Mouse (Mus musculus) midbrain, embryonic 16.5 days (tissue): ENCODE results near the gene 9430097D07Rik. TPM values are rescaled to one million over a fixed set of nuclear protein-coding genes. Genes with fewer than 3 reads are reported as not detected.

Experiments used
- ATAC-seq: fragments of 200-750 bp; cut with Nextera tagmentation; 2 replicates; pipeline ENCODE4 v1.8.0; 2017; ENCODE audit warnings: moderate TSS enrichment
- H3K27ac ChIP-seq: fragments of 300-500 bp; sonication (generic); 2 replicates; pipeline ENCODE4 v1.5.1; 2014; ENCODE audit warnings: mild to moderate bottlenecking, low read length, mixed read lengths
- H3K27me3 ChIP-seq: fragments of 300-500 bp; sonication (generic); 2 replicates; pipeline ENCODE4 v1.6.1; 2014; ENCODE audit warnings: low read depth, low read length, mixed read lengths; ENCODE audit not compliant: control insufficient read depth, insufficient read depth
- H3K36me3 ChIP-seq: fragments of 300-500 bp; sonication (generic); 2 replicates; pipeline ENCODE4 v1.6.1; 2014; ENCODE audit warnings: mild to moderate bottlenecking, low read length, moderate library complexity, mixed read lengths; ENCODE audit not compliant: control insufficient read depth, insufficient read depth
- H3K4me1 ChIP-seq: fragments of 300-500 bp; sonication (generic); 2 replicates; pipeline ENCODE4 v1.6.1; 2014; ENCODE audit warnings: mild to moderate bottlenecking, low read length, mixed read lengths; ENCODE audit not compliant: control insufficient read depth, insufficient read depth
- H3K4me2 ChIP-seq: fragments of 300-500 bp; sonication (generic); 2 replicates; pipeline ENCODE4 v1.6.1; 2014; ENCODE audit warnings: mild to moderate bottlenecking, low read length, mixed read lengths
- H3K4me3 ChIP-seq: fragments of 300-500 bp; sonication (generic); 2 replicates; pipeline ENCODE4 v1.5.1; 2014; ENCODE audit warnings: low read depth, mild to moderate bottlenecking, low read length, moderate library complexity, mixed read lengths
- H3K9ac ChIP-seq: fragments of 300-500 bp; sonication (generic); 2 replicates; pipeline ENCODE4 v1.6.1; 2014; ENCODE audit warnings: low read depth, low read length, mixed read lengths
- H3K9me3 ChIP-seq: fragments of 300-500 bp; sonication (generic); replicated peaks from 2 replicates; pipeline ENCODE4 v1.6.1; 2014; ENCODE audit warnings: mild to moderate bottlenecking, low read length, mixed read lengths; ENCODE audit not compliant: control insufficient read depth, poor library complexity, severe bottlenecking
- WGBS: fragments of 180-500 bp; shearing (Covaris S2); extraction: QIAGEN DNeasy Blood & Tissue Kit; methylation state at CpG from one replicate; pipeline ENCODE4 v1.1.7; 2014; 5-methylcytosine and 5-hydroxymethylcytosine counted together
- polyA plus RNA-seq: library from polyadenylated mRNA; unstranded; fragments of >200 nt; fragmentation: Nextera tagmentation; extraction: Ambion mirVana; gene quantifications from 2 replicates; pipeline ENCODE4 v1.2.1, GENCODE M21; 2015

9430097D07Rik gene
- polyA plus RNA-seq, 1 experiment from 2014 or later = 1.1 TPM

DNA sequence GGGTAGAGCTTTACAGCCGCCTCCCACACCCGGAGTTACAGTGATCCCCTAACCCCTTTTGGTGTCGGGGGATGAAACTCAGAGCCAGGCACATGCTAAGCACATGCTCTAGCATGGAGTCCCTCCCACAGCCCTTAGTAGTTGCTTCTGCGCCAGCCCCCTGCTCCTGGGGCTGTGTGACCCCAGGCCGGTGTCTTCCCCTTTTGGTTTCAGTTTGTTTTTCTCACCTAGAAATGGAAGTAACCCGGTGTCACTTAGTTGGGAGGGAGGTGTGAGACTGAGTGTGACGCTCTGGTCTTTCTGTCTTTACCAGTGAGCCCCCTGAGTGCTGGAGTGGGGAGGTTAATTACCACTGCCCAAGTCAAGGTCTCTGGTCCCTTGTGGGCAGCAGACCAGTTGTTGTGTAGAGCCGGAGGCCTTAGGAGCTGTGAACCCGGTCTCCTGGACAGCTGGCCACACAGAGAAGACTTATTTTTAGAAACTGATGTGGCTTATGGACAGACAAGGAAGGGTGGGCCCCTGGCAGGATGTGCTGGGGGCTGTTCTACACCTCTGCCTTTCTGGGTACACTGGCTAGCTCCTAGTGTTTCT, 12.3 kb upstream of the 9430097D07Rik start:
- H3K27ac ChIP-seq = no peak overlapping the region
- no peaks in the 10 kb centered on the region for H3K9me3 ChIP-seq
- 50% methylated on average over 9 of the region's 9 CpGs for WGBS

DNA sequence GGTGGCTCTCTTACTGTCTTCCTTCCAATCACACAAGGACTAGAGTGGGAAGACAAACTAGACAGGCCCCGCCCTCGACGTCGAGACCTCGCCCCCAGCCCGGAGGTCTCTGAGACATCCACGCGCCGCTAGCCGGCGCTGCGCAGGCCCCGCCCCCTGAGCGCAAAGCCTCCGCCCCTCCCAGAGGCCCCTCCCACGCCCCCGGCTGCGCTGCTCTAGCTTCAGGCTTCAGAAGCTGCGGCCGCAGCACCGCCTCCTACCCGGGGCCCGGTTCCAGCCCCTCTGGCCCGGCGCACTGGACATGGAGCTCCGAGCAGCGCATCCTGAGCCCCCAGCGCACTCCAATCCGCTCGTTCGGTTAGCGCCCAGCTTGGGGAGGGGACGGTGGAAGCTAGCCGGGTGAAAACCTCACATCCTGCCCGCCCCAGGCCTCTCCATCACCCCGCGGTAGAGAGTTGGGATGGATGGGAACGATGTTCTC, 11.4 kb upstream of the 9430097D07Rik start, which contains the start of gene St6galnac4:
TSS of gene St6galnac4 (plus strand) at position 225 of the 481 bp plus-strand sequence.
- WGBS = under 1% methylated on average over 38 of the region's 38 CpGs
- Histone ChIP-seq H3K9me3 (no peaks in the 10 kb centered on the region), H3K4me3 (peak within 1 kb of the TSS; percentile 63), H3K36me3 (no peaks in the 10 kb centered on the region), H3K27me3 (no peaks in the 10 kb centered on the region), H3K4me1 (peaks cover 16% of the 10 kb centered on the region), H3K27ac (peak within 1 kb of the TSS; percentile 60; the same call in 1 of the 2 replicates), H3K4me2 (peak within 1 kb of the TSS; percentile 66), H3K9ac (peak within 1 kb of the TSS; percentile 86)
- peak; percentile 75 for ATAC-seq

More for the DNA sequence above, 12.3 kb upstream of the 9430097D07Rik start:
- H3K9ac ChIP-seq = peak overlapping the region; percentile 86; the same call in 1 of the 2 replicates
- no peak for ATAC-seq
- no peaks in the 10 kb centered on the region for H3K27me3 ChIP-seq
- no peaks in the 10 kb centered on the region for H3K36me3 ChIP-seq
- peak overlapping the region; percentile 66 for H3K4me2 ChIP-seq
- peaks cover 15% of the 10 kb centered on the region for H3K4me1 ChIP-seq
- peak overlapping the region; percentile 63 for H3K4me3 ChIP-seq

DNA sequence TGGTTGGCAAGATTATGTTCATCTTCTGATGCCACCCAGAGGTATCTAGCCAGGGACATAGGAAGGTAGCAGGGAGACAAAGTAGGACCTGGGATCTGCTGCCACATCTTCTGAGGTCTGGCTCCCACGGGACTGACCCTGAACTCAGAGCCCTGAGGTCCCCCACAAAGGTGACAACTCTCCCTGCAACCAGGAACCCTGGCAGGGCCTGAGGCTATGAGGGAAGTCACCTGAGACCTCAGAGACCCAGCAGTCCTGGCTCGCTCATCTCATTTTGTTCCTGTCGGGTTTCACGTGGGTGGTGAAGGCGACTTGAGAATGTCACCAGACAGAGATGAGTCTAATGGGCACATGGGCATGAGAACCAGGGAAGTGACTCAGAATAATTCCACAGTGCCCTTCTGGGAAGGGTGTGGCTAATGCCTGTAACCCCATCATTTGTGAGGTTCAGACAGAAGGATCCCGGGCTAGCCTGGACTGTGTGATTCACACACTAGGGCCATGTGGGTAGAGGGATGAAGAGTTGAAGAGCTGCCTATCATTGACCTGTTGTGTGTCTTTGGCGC, 9.7 kb upstream of the 9430097D07Rik start:
- H3K36me3 ChIP-seq = no peaks in the 10 kb centered on the region
- no peaks in the 10 kb centered on the region for H3K27me3 ChIP-seq
- no peaks in the 10 kb centered on the region for H3K9me3 ChIP-seq
- H3K4me2 ChIP-seq = no peak overlapping the region
- H3K4me3 ChIP-seq = no peak overlapping the region
- peaks cover 16% of the 10 kb centered on the region for H3K4me1 ChIP-seq
- WGBS = 89% methylated on average over 7 of the region's 7 CpGs
- ATAC-seq = no peak
- no peak overlapping the region for H3K9ac ChIP-seq
- no peak overlapping the region for H3K27ac ChIP-seq

DNA sequence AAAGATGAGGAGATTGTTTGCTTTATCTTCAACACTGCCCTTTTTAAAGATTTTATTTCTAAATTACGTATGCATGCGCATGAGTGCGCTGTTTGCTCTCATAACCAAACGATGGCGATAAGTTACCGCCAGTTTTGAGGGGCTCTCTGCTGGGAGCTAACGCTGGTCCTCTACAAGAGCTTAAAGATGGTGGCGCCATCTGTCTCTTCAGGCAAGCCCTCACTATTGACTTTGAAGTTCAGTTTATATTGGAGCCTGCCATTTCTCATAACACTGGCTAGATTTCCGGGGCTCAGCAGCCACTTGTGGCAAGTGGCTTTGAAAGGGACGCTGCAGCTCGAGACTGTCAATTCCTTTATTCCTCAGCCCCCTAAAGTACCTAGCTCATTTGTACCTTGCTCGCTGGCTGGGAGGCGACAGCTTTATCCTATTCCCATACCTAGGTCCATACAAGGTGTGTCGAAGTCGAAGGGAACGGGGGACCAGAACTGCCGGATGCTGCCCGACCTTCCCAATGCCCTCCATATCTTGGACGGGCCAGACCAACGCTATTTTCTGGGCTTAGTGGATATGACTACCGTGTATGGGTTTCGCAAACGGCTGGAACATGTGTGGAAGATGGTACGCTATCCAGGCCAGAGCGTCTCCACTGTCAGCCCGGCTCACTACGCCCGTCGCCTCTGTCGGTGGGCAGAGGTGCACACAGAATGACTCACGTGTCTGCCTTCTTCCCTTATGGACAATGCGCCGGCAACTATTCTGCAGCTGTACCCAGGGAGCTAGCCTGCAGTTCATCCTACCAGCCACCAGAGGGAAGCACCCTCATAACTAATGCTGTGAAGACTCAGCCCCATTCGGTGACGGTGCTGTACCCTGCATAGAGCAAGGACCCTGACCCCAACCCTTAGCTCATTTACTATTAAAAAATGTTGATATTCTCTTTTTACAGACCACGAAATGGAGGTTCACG, 7.6 kb upstream of the 9430097D07Rik start:
- H3K27me3 ChIP-seq = peaks cover 6% of the 10 kb centered on the region
- WGBS = 12% methylated on average over 37 of the region's 37 CpGs
- H3K4me3 ChIP-seq = peak overlapping the region; percentile 30
- peak; percentile 67 for ATAC-seq
- no peaks in the 10 kb centered on the region for H3K9me3 ChIP-seq
- H3K4me2 ChIP-seq = peak overlapping the region; percentile 62
- H3K9ac ChIP-seq = peak overlapping the region; percentile 61
- H3K4me1 ChIP-seq = peaks cover 12% of the 10 kb centered on the region
- peak overlapping the region; percentile 51 for H3K27ac ChIP-seq
- H3K36me3 ChIP-seq = no peaks in the 10 kb centered on the region

DNA sequence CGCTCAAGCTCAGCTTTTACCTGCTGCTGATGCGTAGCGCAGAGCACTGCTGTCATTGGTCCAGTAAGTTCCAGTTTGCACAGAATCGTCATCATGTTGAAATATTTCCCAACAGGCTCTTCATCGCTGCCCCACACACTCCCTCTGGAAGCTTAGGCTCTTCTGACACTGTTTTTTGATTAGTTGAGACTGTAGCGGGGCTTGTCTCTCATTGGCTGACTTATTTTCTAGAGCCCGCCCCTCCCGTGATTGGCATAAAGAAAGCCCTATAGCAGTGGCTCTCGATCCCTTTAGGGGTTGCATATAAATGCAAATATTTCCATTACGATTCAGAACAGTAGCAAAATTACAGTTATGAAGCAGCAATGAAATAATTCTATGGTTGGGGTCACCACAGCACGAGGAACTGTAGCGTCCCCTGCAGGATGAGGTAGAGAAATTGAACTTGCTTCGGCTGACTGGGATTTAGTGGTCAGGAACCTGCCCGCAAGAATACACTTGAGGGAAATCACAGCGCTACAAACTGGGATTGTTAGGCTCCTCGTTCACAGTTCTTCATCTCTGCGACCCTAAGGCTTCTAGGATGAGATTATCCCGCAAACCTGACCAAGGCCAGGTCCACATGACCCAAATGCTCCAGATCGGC, 6.1 kb upstream of the 9430097D07Rik start:
- Histone ChIP-seq H3K9ac (no peak overlapping the region), H3K27ac (no peak overlapping the region), H3K9me3 (no peaks in the 10 kb centered on the region), H3K36me3 (no peaks in the 10 kb centered on the region), H3K4me3 (peak overlapping the region; percentile 31; the same call in 1 of the 2 replicates), H3K27me3 (peaks cover 9% of the 10 kb centered on the region), H3K4me2 (peak overlapping the region; percentile 39), H3K4me1 (peaks cover 5% of the 10 kb centered on the region)
- ATAC-seq = peak; percentile 65
- WGBS = 29% methylated on average over 19 of the region's 19 CpGs

DNA sequence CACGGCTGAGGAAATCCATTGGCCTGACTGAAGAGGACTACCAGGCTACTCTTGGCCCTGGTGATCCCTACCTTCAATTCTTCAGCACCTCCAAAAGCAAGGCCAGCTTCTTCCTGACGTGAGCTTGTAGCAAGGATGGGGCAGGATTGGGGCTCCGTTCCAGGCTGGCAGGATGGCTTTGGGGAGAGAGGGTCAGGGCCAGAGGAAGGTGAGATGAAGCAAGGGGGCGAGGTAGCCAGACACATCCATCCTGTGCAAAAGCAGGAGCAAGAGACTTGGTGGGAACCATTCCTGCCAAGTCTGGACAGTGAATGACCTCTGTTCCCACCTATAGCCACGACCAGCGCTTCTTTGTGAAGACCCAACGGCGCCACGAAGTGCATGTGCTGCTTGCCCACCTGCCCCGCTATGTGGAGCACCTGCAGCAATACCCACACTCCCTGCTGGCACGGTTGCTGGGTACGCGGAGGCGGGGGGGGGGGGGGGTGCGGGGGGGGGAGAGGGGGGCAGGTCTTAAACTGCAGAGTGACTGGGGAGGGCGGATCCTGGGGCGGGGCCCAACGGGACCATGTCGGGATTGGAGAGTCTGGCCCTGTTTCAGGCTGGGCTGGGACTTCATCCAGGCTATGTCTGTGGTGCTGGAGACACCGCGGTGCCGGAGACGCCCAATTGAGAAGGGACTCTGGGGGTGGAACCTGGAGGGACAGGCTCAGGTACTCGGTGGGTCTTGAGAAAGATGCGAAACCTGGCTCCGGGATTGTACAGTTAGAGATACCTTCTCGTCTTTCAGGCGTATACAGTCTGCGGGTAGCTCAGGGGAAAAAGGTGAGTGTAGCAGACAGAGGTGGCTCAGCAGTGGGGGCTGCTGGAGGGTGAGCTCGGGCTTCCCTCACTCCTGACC, 2.9 kb upstream of the 9430097D07Rik start:
- Histone ChIP-seq H3K9ac (no peak overlapping the region), H3K4me1 (peaks cover 5% of the 10 kb centered on the region; the same call in 1 of the 2 replicates), H3K27me3 (peaks cover 9% of the 10 kb centered on the region), H3K36me3 (no peaks in the 10 kb centered on the region), H3K9me3 (no peaks in the 10 kb centered on the region), H3K4me2 (no peak overlapping the region), H3K27ac (no peak overlapping the region), H3K4me3 (no peak overlapping the region)
- ATAC-seq = no peak
- WGBS = 37% methylated on average over 26 of the region's 30 CpGs

DNA sequence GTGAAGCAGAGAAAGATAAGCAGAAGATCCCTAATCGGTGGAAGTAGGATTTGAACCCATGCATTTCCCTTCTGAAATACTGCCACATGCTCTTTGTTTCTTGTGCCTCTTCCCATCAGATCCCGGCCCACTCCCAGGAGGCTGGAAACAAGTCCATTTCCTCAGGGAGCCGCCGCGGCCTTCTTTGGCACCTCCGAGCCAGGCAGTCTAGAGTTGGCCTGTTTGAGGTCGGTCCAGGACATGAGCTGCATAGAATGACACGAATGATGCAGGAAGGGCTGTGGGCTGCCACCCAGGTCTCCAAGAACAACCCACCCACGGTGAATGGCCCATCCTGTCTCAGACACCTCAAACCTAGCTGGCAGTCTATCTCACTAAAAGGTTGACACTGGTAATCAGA, 1.0 kb upstream of the 9430097D07Rik start:
- Histone ChIP-seq H3K27me3 (peaks cover 9% of the 10 kb centered on the region), H3K36me3 (no peaks in the 10 kb centered on the region), H3K27ac (no peak overlapping the region), H3K4me3 (no peak overlapping the region), H3K9ac (no peak overlapping the region), H3K4me2 (peak overlapping the region; percentile 97; the same call in 1 of the 2 replicates), H3K4me1 (peaks cover 13% of the 10 kb centered on the region), H3K9me3 (no peaks in the 10 kb centered on the region)
- 86% methylated on average over 9 of the region's 9 CpGs for WGBS
- no peak for ATAC-seq
